8 mouse cellular contexts compared by ENCODE assay signal in genomic region chr2:153778638-153779362, GRCm38 (mm10). TPM values are rescaled to one million over a fixed set of nuclear protein-coding genes. Genes with fewer than 3 reads are reported as not detected.
A peak's percentile ranks its signal among the peaks of the same experiment; 100 is the strongest.
DNase-seq lines count a peak whose midpoint lies in the region; ATAC-seq lines count a peak whose summit lies in the region.

No protein-coding gene starts in this region.

- no peaks in the 10 kb centered on the region; the same call in 1 of the 2 replicates for H3K4me1 ChIP-seq in embryonic facial prominence, embryonic 11.5 days (ENCODE audit: control insufficient read depth, insufficient read depth, low read length)
- H3K4me1 ChIP-seq in limb, embryonic 12.5 days (replicated peaks) = 0 out of 2 replicates have a peak, but pooled peaks cover 8% of the 10 kb centered on the region
- H3K4me1 ChIP-seq in midbrain, embryonic 14.5 days (ENCODE audit: control insufficient read depth, insufficient read depth, low read length) = peaks cover 4% of the 10 kb centered on the region; the same call in 1 of the 2 replicates

- WGBS in embryonic facial prominence, embryonic 11.5 days = 13% methylated on average over 24 of the region's 24 CpGs
- WGBS in limb, embryonic 12.5 days = 9% methylated on average over 24 of the region's 24 CpGs
- WGBS in midbrain, embryonic 14.5 days = 13% methylated on average over 24 of the region's 24 CpGs

- peak; percentile 92 for DNase-seq in adrenal gland, postnatal 10 days
- DNase-seq in embryonic facial prominence, embryonic 11.5 days (ENCODE audit: low spot score) = peak; percentile 80
- peak; percentile 86 to 87 for DNase-seq in heart, adult 18-20 months
- peak; percentile 55 for DNase-seq in kidney, adult 11 months
- DNase-seq in midbrain, embryonic 14.5 days = peak; percentile 70
- DNase-seq in spleen, adult 12 weeks (ENCODE audit: low spot score) = peak; percentile 70
- DNase-seq in MN1 (ENCODE audit: low spot score) = no peak

- peak overlapping the region; percentile 50 for H3K4me2 ChIP-seq in embryonic facial prominence, embryonic 11.5 days (ENCODE audit: low read depth, low read length)
- peak overlapping the region; percentile 64 for H3K4me2 ChIP-seq in limb, embryonic 12.5 days
- H3K4me2 ChIP-seq in midbrain, embryonic 14.5 days (ENCODE audit: low read length) = peak overlapping the region; percentile 58

- H3K27me3 ChIP-seq in embryonic facial prominence, embryonic 11.5 days (ENCODE audit: control insufficient read depth, insufficient read depth, low read length) = no peaks in the 10 kb centered on the region
- H3K27me3 ChIP-seq in limb, embryonic 12.5 days = no peaks in the 10 kb centered on the region
- H3K27me3 ChIP-seq in midbrain, embryonic 14.5 days (ENCODE audit: control insufficient read depth, insufficient read depth, low read length) = no peaks in the 10 kb centered on the region

- ATAC-seq in embryonic facial prominence, embryonic 11.5 days (replicated peaks; ENCODE audit: insufficient number of reproducible peaks, low FRiP score, low TSS enrichment, low read depth) = peak; percentile 80; the same call in 1 of the 2 replicates
- peak; percentile 85 for ATAC-seq in limb, embryonic 12.5 days (ENCODE audit: insufficient number of reproducible peaks, insufficient read depth, low FRiP score, low TSS enrichment, low read depth)
- ATAC-seq in midbrain, embryonic 14.5 days (ENCODE audit: low FRiP score, low TSS enrichment) = peak; percentile 58; the same call in 1 of the 2 replicates

- H3K36me3 ChIP-seq in embryonic facial prominence, embryonic 11.5 days (replicated peaks; ENCODE audit: control insufficient read depth, insufficient read depth, low read depth, low read length) = no peaks in the 10 kb centered on the region
- H3K36me3 ChIP-seq in limb, embryonic 12.5 days = peaks cover 6% of the 10 kb centered on the region; the same call in 1 of the 2 replicates
- H3K36me3 ChIP-seq in midbrain, embryonic 14.5 days (ENCODE audit: control insufficient read depth, insufficient read depth, low read length) = peaks cover 5% of the 10 kb centered on the region; the same call in 1 of the 2 replicates

- peak overlapping the region; percentile 39 for H3K9ac ChIP-seq in embryonic facial prominence, embryonic 11.5 days (replicated peaks; ENCODE audit: low read length)
- H3K9ac ChIP-seq in limb, embryonic 12.5 days (replicated peaks) = 0 out of 2 replicates have a peak overlapping the region, but pooled peaks have one; percentile 23
- H3K9ac ChIP-seq in midbrain, embryonic 14.5 days (replicated peaks; ENCODE audit: low read length) = no peak overlapping the region

- H3K4me3 ChIP-seq in embryonic facial prominence, embryonic 11.5 days (ENCODE audit: low read depth, low read length) = peak overlapping the region; percentile 22
- H3K4me3 ChIP-seq in limb, embryonic 12.5 days (replicated peaks) = peak overlapping the region; percentile 33
- peak overlapping the region; percentile 24 for H3K4me3 ChIP-seq in midbrain, embryonic 14.5 days (replicated peaks; ENCODE audit: low read depth, low read length)

- no peak overlapping the region for H3K27ac ChIP-seq in embryonic facial prominence, embryonic 11.5 days (replicated peaks; ENCODE audit: low read depth, low read length)
- no peak overlapping the region for H3K27ac ChIP-seq in limb, embryonic 12.5 days
- H3K27ac ChIP-seq in midbrain, embryonic 14.5 days (replicated peaks; ENCODE audit: low read depth, low read length) = no peak overlapping the region

- no peaks in the 10 kb centered on the region for H3K9me3 ChIP-seq in embryonic facial prominence, embryonic 11.5 days (replicated peaks; ENCODE audit: control insufficient read depth, low read length)
- no peaks in the 10 kb centered on the region for H3K9me3 ChIP-seq in limb, embryonic 12.5 days
- H3K9me3 ChIP-seq in midbrain, embryonic 14.5 days (ENCODE audit: control insufficient read depth, low read length) = no peaks in the 10 kb centered on the region

RNA-seq across cellular contexts. Expression of gene Efcab8, which starts 0.9 kb away (rescaled TPM):
- under 1 TPM; 0.18 to 0.30 TPM for total RNA-seq in adrenal gland, postnatal 10 days (2021)
- not detected in 2 replicates for polyA plus RNA-seq in embryonic facial prominence, embryonic 11.5 days (2014; fragmentation: Nextera tagmentation; extraction: Ambion mirVana)
- total RNA-seq in heart, adult 18-20 months (2021) = not detected
- polyA plus RNA-seq in limb, embryonic 12.5 days (2016; fragmentation: Nextera tagmentation; extraction: Ambion mirVana) = 0.14 TPM in 1 of 2 replicates, not detected in the other
- polyA plus RNA-seq in midbrain, embryonic 14.5 days (2014; fragmentation: Nextera tagmentation; extraction: Ambion mirVana) = not detected in 2 replicates

RNA-seq across cellular contexts. Expression of gene Mapre1, which starts 37.7 kb away (rescaled TPM):
- total RNA-seq in adrenal gland, postnatal 10 days (2021) = 100 to 1,000 TPM; 107 to 115 TPM
- polyA plus RNA-seq in embryonic facial prominence, embryonic 11.5 days (2014; fragmentation: Nextera tagmentation; extraction: Ambion mirVana) = 340 and 368 TPM in 2 replicates
- total RNA-seq in heart, adult 18-20 months (2021) = 10 to 100 TPM; 49.6 to 50.9 TPM
- 234 and 249 TPM in 2 replicates for polyA plus RNA-seq in limb, embryonic 12.5 days (2016; fragmentation: Nextera tagmentation; extraction: Ambion mirVana)
- polyA plus RNA-seq in midbrain, embryonic 14.5 days (2014; fragmentation: Nextera tagmentation; extraction: Ambion mirVana) = 369 and 443 TPM in 2 replicates
